Mouse (Mus musculus) heart, postnatal 14 days (tissue): ENCODE results near the gene Prlhr. TPM values are rescaled to one million over a fixed set of nuclear protein-coding genes. Genes with fewer than 3 reads are reported as not detected.

Source experiments
- DNase-seq, 2 experiments: peaks; one replicate each; pipeline ENCODE4 v3.0.0; 2021 to 2022
- intact Hi-C: fragments of 180-260 bp; cut with DNase I; formaldehyde crosslinking; loops from one replicate; pipeline ENCODE4 v1.15.1; 2025
- long read RNA-seq, 2 experiments: library from polyadenylated mRNA; stranded (forward); transcript quantifications; one replicate each; pipeline ENCODE4 v2.0.0; 2021
- total RNA-seq, 2 experiments: library from RNA; stranded (reverse); gene quantifications; 2 replicates each; pipeline ENCODE4 v1.2.3; 2021

Gene Prlhr
- not detected for total RNA-seq
- long read RNA-seq, experiment 1 = 0 reads
- long read RNA-seq, experiment 2 = 0 reads

DNA sequence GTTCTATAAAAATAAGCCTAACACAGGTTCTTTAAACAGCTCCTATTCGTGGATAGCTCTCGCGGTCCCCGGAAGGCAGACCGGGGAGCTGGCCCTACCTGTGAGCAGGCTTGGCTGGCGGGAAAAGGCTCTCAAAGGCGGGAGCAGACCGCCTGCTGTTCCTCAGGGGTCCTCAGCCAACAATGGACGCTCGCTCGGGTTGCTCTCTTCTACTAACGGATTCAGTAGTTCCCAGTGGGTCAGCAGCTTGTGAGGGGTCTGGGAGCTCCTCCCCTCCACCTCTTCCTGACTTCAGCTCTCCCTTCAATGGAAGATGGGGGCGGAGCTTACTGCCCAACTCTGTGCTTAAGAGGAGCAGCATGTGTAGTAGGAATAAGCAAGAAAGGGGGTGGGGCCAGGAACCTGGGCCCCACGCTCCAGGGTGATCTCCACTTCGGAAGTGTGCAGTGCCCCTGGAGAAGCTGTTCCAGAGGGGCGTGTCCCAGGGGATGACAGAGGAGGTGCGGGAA, at the start of gene Prlhr:
TSS of gene Prlhr (minus strand) at position 51 of the 509 bp plus-strand sequence.
- no peak for DNase-seq
- intact Hi-C loops = loop anchor here (5.0 kb wide), 1 partner anchor 79 kb away; no protein-coding TSS in a partner anchor

DNA sequence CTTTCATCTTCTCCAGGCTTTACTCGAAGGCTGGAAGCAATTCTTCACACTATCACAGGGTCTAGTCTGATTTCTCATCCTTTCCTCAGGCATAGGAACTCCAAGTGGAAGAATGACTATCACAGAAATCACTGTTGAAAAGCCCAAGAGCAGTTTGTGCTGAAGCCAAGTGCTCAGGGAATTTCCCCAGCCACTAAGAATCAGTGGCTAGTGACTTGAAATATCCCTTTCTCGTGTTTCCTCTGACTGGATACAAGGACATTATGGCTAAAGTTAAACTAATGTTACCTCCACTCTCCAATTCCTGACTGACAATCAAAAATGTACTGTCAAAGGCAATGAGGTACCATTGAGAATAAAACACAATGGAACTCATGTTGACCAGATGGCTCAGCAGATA, 47.0 kb upstream of the Prlhr start:
- intact Hi-C loops = no loop called here
- DNase-seq = no peak

DNA sequence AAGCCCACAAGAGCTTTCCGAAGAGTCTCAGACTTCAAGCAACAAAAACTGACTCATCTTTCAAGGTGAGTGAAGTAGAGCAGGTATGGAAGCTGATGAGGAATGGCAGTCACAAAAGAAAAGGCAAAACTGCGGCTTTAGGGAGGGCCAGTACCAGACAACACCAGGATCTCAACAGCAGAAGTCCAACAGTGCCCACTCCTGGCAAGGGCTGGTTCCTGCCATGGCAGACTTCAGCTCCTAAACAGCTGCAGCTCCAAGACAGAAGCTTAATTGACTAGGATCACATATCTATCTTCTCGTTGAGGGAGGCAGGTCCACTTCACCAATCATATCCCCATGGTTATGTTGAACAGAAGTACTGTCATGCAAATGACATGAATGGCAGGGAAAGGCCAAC, 45.3 kb upstream of the Prlhr start:
- DNase-seq = no peak
- intact Hi-C loops = no loop called here

DNA sequence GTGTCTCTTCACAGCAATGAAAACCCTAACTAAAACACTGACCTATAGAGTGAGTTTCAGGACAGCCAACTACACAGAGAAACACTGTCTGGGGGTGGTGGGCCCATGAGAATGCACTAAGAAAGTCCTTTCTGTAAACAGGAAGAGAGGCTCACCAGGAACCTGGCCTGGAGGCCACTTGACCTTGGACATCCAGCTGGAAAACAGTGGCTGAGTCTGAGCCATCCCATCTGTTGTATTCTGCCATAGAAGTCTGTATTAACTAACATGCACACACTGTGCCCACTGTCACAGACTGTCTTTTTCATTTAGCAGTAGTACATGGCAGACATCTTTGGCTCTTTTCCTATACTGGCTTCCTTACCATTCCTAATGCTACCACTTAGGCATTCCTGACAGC, 32.1 kb upstream of the Prlhr start:
- intact Hi-C loops = no loop called here
- no peak for DNase-seq

DNA sequence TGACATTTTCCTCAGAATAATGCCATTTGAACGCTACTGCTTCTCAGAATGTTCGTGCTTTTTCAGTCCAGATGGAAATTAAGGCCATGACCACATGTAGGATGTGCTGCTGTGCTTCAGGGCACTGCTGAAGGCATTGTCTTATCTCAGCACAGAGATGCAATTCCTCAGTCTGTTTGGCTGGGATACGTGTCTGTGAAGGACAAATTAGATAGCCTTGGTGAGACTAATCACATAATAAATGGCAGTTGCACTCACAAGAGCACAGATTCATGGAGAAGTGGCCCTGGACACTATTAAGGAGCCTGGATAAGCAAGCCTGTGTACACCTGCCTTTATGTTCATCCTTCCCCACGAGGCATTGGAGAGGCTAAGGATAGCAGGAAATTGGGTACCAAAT, 29.1 kb upstream of the Prlhr start:
- intact Hi-C loops = no loop called here
- no peak for DNase-seq

DNA sequence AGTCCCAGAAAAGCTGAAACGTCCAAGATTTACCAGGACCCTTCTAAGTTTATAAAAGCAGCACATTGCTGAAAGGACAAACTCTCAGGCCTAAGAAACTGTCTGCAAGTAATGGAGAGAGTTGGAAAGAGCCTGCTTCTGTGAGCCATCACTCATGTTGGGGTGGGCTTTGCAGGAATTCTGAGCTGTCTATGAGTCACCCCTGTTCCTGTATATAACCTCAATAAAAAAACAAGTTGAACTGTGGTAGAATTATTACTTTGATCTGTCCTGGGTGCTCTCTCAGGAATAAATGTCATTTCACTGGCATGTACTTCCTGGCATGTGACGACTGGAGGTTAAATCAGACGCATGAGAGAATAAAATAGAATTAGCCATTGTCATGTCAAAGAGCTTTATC, 27.7 kb upstream of the Prlhr start:
- intact Hi-C loops = no loop called here

DNA sequence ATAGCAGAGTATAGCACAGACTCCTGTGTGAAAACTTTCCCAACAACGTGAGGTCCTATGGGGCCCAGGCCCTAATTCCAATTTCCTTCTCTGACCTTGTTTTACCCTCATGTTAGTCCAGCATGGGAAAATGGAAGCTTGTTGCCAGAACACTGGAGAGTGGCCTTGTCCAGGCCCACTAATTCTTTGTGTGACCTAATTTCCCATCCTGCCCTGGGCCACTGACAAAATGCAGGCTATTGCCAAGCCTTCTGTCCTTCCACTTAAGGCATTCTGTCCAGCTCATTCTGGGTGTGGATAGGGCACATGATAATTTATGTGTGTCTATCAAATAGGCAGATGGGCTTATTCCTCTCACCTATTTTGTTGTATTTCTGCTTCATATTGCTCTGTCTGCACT, 21.5 kb upstream of the Prlhr start:
- DNase-seq = no peak

More for the DNA sequence above, 27.7 kb upstream of the Prlhr start:
- no peak for DNase-seq

DNA sequence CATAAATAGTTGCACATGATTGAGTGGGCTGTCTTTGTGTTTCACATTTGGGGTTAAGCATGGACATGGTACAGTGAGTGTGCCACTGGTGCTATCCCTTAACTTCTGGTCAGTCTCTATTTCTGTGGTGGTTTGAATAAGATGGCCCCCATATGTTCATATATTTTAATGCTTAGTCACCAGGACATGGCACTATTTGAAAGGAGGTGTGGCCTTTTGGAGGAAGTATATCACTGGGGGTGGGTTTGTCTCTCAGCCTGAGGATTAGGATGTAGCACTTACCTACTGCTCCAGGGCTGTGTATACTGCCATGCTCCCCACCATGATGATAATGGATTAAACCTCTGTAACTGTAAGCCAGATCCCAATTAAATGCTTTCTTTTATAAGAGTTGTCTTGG, 17.2 kb upstream of the Prlhr start:
- no peak for DNase-seq
- intact Hi-C loops = no loop called here

More for the DNA sequence above, 21.5 kb upstream of the Prlhr start:
- intact Hi-C loops = no loop called here

DNA sequence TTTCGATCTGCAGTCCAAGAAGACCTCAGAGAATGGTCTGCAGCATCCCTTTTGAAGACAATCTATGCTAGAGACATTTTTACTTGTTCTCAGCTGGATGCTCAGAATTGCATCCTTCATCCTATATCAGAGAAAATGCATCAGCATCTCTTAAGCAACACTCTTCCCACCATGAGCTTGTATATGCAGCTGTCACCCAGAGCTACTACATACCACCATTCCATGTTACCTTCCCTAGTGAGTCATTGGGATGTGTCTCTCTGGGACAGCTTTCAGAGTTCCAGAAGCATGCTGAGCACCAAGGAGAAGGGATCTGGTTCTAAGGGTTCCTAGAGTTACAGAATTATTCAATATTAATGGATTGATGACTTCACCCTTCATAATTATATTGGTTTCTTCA, 10.8 kb upstream of the Prlhr start:
- intact Hi-C loops = no loop called here
- DNase-seq = no peak

DNA sequence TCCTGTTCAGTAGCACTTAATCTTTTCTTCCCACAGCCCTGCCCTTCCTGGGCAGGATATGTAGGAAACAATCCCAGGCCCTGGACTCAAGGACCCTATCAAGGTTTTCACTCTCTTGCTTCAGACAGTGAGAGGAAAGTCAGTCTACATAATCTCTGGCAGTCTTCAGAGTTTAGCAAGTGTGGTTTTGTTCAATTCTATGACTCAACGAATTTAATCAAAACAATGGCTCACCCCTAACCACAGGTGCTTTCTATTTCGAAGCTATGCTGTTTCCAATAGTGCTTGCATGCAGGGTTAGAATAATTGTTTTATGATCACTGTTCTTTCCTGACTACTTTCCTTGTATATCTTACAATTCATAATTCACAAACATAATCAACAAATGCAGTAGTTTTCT, 9.7 kb upstream of the Prlhr start:
- intact Hi-C loops = no loop called here
- DNase-seq = no peak

DNA sequence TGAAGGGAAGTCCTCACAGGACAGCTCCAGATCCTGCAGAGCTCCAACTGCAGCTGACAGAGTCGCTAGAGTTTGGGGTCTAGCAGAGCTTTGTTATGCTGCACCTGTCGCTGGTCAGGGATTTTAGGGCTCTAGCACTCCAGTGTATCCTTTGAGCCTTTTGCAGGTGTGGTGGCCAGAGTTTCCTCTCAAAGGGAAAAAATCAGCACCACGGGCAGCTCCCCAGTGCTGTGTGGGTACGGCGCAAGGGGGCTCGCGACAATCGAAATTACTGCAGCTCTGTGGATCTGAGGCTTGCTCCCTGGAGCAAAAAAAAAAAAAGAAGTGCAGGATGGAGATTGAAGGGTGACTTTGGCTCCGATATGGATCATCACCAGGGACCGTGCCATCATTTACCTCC, 742 bp upstream of the Prlhr start:
- intact Hi-C loops = loop anchor here (5.0 kb wide), 1 partner anchor 78 kb away; no protein-coding TSS in a partner anchor
- peak; percentile 46 to 65 for DNase-seq

DNA sequence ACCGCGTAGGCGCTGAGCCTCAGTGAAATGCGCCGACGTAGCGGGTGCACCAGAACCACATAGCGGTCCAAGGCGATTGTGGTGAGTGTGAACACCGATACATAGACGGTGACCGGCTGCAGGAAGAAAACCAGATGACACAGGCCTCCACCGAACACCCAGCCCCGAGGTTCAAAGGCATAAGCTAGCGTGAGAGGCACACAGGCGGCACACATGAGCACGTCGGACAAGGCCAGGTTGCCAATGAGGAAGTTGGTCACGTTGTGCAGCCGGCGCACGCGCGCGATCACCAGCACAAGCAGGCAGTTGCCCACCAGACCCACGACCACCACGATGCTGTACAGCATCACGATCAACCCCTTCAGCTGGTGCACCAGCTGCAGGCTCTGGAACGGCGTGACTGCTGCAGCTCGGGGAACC, 506 bp downstream of the Prlhr start:
- intact Hi-C loops = loop anchor here (2.0 to 5.0 kb wide), 2 partner anchors 80 to 141 kb away; no protein-coding TSS in a partner anchor
- no peak for DNase-seq

DNA sequence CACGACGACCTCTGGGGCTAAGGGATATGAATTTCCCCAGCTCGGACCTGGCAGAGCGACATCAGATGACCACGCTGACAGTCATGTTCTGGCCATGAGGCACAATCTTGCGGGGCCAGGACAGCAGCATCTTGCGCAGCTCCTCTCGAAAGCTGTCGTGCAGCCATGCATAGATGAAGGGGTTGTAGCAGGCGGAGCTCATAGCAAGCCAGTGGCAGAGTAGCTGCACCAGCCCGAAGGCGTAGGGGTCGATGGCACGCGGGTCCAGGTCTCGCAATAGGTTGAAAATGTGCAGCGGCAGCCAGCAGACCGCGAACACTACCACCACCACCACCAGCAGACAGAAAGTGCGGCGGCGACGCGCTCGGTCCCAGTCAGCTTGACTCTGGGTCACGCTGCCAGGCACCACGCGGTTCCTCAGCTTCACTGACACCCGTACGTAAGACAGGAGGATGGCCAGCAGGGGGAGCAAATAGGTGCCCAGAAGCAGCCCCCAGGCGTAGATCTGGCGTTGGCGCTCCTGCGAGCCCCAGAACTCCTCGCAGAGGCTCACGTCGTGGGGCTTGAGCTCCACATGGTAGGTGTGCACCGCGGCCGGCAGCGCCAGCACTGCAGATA, 1.0 kb downstream of the Prlhr start:
- DNase-seq = peak; percentile 58 to 71
- intact Hi-C loops = loop anchor here (2.0 to 5.0 kb wide), 2 partner anchors 80 to 142 kb away; no protein-coding TSS in a partner anchor

DNA sequence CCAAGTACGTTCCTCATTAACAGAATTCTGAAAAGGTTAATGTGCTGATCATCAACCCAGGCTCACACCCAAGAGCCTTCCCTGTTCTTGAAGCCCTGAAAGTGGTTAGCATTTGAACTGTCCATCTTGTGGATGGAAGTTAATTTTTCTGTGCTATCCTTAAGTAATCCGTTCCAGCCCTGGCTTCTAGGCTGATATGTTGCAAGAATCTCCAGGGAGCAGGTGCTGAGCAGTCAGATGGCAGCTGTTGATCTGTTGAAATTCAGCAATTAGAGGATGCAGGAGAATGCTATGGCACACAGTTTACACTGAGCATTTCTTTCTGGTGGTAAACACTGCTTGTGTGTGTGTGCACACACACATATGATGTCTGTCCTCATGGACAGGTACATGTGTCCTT, 2.4 kb downstream of the Prlhr start:
- intact Hi-C loops = loop anchor here (2.0 to 5.0 kb wide), 2 partner anchors 82 to 143 kb away; no protein-coding TSS in a partner anchor
- DNase-seq = no peak

DNA sequence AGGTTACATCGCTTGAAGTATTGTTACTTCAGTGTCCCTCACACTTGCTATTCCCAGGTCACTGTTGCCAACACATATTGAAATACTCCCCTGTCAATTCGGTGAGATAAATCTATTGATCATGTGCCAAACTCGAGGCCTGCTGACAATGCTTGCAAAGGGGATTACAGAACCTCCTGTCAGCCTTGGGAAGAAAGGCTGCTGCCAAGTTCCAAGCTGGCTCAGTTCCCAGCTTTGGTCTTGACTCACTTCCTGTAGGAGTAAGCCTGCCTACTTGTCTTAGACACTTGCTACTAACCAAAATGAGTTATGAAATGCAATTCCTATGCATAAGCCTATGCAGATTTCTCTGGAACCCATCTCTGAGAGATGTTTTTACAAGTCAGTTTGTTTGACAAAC, 4.2 kb downstream of the Prlhr start:
- intact Hi-C loops = no loop called here
- DNase-seq = peak; percentile 66 to 77

DNA sequence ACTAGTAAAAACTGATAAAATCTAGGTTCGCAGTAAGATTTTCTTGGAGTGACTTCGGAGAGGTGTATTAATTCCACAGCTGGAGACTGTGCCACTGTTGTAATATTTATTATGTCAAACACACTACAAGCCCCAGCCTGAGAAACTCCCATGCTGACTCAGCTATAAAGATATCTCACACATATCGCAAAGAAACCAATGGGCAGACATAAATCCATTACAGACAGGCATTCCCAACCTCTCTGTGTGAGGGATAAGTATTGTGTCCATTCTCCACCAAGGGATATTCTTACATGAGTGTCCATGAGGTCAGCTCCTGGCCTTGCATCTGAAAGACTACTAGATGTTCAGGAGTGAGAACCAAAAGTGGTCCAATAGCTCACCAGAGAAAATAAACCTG, 4.7 kb downstream of the Prlhr start:
- DNase-seq = no peak
- intact Hi-C loops = no loop called here

DNA sequence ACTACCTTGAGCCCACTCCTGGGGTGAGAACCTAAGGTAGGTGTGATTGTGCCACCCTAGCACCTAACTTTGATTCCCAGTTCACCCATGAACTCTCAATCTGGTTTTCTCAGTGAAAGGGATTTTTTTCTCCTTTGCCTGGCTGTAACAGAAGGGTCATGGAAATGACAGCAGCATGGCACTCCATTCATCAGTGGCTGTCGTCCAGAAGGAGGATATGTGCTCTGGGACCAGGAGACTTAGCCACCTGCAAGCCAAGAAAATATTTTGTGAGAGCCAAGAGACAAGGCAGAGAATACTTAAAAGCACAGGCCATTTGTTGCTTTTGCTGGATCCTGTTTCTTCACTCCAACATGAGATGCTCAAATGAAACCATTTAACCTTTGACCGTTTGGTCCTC, 6.6 kb downstream of the Prlhr start:
- intact Hi-C loops = no loop called here
- no peak for DNase-seq

DNA sequence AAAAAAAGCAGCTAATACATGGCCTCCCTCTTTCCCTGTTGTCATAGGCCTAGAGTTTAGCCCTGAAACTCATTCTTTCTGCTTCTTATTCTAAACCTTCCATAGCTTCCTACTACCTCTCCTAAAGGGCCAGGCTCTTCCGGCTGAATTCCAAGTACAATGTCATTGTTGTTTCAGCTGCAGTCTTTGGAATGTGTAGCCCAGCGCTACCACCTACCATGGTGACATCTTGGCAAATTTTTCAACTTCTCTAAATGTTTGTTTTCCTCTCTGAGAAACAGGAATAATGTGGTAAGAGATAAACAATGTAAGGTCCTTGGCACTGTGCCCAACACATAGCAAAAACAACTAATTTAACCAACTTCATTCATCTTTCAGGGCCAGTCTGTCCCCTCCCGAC, 8.4 kb downstream of the Prlhr start:
- DNase-seq = no peak
- intact Hi-C loops = no loop called here

DNA sequence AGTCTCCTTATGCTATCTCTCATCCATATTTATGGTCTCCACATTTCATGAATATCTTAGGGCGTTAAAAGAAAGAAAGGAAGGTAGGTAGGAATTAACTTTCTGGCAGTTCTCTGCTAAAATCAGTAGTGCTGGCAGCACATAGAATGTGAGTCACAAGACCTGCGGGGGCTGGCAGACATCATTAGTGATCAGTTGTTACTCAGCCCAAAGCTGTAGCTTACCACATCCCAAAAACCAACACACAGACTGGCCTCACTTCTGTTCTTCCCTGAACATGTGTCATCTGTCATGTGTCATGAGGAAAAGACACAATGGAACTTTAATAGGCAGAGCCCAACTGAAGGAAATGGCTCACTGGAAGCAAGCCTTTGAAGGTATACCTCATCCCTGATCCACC, 9.0 kb downstream of the Prlhr start:
- no peak for DNase-seq
- intact Hi-C loops = no loop called here

DNA sequence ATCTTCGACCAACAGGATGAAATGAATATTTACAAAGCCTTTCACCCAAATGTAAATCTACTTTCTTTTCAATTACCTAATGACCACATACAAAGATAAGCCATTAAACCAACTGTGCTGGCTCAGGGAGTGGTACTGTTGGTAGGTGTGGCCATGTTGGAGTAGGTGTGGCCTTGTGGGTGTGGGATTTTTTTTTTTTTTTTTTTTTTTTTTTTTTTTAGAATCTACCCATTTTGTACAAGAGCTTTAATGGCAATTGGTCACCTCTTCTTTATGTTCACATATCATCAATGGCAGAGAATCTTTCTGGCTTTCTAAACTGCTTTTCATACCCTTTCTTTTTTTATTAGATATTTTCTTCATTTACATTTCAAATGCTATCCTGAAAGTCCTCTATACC, 12.3 kb downstream of the Prlhr start:
- intact Hi-C loops = no loop called here

DNA sequence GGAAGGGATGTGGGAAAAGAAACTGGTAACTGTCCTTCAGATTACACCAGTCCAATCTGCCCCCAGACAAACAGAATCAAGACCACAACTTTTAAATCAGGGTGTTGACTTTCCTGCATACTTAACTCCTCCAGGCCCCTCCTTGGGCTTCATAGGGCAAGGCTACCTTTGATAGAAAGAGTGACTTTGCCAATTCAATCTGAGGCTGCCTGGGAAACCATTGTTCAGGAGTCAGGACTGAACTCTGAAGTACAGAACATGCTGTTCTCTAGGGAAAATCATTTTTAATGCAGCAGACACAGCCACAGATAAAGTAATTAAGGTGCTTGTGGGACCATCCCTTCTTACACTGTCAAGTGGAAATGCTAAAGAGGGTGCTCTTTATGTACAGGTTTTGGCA, 27.6 kb downstream of the Prlhr start:
- no peak for DNase-seq
- intact Hi-C loops = no loop called here

More for the DNA sequence above, 12.3 kb downstream of the Prlhr start:
- no peak for DNase-seq

DNA sequence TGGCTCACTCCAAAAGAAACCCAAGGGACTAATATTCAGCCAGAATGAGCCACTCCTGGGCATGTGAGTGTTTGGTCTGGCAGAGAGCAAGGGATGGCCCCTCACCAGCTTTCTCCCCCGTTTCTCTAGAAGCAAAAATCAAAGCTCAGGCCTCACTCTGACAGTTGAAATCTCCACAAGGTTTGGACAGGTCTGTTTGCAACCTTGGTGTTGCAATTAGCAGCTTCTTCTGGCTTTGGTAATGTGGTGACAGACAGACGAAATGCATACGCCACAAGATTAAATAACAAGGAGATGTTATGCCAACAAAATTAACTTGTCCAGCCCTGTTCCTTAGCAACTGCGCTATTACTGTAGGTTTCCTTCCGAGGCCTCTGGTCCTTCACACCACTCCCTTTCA, 28.0 kb downstream of the Prlhr start:
- DNase-seq = peak; percentile 3 to 14

More for the DNA sequence above, 28.0 kb downstream of the Prlhr start:
- intact Hi-C loops = no loop called here
